Mouse (Mus musculus) G1E (cell line): ENCODE measurements around the gene S100a7a. TPM values are rescaled to one million over a fixed set of nuclear protein-coding genes. Genes with fewer than 3 reads are reported as not detected.
A peak's percentile ranks its signal among the peaks of the same experiment; 100 is the strongest.

Source experiments
- ATAC-seq: 2 replicates; pipeline ENCODE4 v1.8.0; 2016; ENCODE audit warnings: mild to moderate bottlenecking; ENCODE audit not compliant: insufficient number of reproducible peaks, poor library complexity, low FRiP score, severe bottlenecking; ENCODE audit errors: extremely low read depth
- DNase-seq: peaks from one replicate; pipeline ENCODE4 v3.0.0; 2012; ENCODE audit warnings: low spot score
- H3K27me3 ChIP-seq: 2 replicates; pipeline ENCODE4 v1.6.1; 2012; ENCODE audit warnings: mild to moderate bottlenecking, low read length, inconsistent platforms; ENCODE audit not compliant: insufficient read depth
- H3K36me3 ChIP-seq: replicated peaks from 2 replicates; pipeline ENCODE3; 2012; ENCODE audit warnings: mild to moderate bottlenecking, inconsistent platforms
- H3K4me1 ChIP-seq: 2 replicates; pipeline ENCODE4 v1.6.1; 2012; ENCODE audit warnings: low read depth, low read length, inconsistent platforms, mixed read lengths; ENCODE audit not compliant: insufficient read depth
- H3K4me3 ChIP-seq: 2 replicates; pipeline ENCODE4 v1.5.1; 2012; ENCODE audit warnings: low read depth, mild to moderate bottlenecking, inconsistent platforms, low read length, moderate library complexity, mixed read lengths
- H3K9me3 ChIP-seq: replicated peaks from 2 replicates; pipeline ENCODE4 v1.6.1; 2012; ENCODE audit warnings: inconsistent platforms
- CTCF ChIP-seq: IDR thresholded peaks from 2 replicates; pipeline ENCODE4 v1.5.1; 2012; ENCODE audit warnings: low read depth, low read length, inconsistent platforms, mixed read lengths
- GATA1 ChIP-seq: IDR thresholded peaks from 2 replicates; pipeline ENCODE4 v1.6.1; 2012; ENCODE audit warnings: borderline replicate concordance, low read length, inconsistent platforms, mixed read lengths
- GATA2 ChIP-seq: IDR thresholded peaks from 2 replicates; pipeline ENCODE4 v1.6.1; 2012; ENCODE audit warnings: low read depth, low read length, inconsistent platforms, borderline replicate concordance
- POLR2AphosphoS5 ChIP-seq: IDR thresholded peaks from 2 replicates; pipeline ENCODE4 v1.6.1; 2012; ENCODE audit warnings: low read depth, low read length, inconsistent platforms; ENCODE audit not compliant: insufficient replicate concordance
- TAL1 ChIP-seq: conservative IDR thresholded peaks from 2 replicates; pipeline ENCODE4 v1.6.1; 2012; ENCODE audit warnings: low read depth, low read length, inconsistent platforms, mixed read lengths
- polyA plus RNA-seq: library from polyadenylated mRNA; stranded (reverse); fragments of >175 nt; gene quantifications from 2 replicates; pipeline ENCODE4 v1.2.3, GENCODE M21; 2012
- total RNA-seq, 2 experiments: library from RNA; stranded (forward) in 1 of 2; stranded (reverse) in 1 of 2; fragments of 200-1000 nt in 1 of 2; fragments of >200 nt in 1 of 2; fragmentation: Nextera tagmentation in 1 of 2; gene quantifications; 2 replicates each; pipeline ENCODE4 v1.2.3; 2014 to 2017

The S100a7a gene
- total and polyA plus RNA-seq, 3 experiments, result not detected

DNA sequence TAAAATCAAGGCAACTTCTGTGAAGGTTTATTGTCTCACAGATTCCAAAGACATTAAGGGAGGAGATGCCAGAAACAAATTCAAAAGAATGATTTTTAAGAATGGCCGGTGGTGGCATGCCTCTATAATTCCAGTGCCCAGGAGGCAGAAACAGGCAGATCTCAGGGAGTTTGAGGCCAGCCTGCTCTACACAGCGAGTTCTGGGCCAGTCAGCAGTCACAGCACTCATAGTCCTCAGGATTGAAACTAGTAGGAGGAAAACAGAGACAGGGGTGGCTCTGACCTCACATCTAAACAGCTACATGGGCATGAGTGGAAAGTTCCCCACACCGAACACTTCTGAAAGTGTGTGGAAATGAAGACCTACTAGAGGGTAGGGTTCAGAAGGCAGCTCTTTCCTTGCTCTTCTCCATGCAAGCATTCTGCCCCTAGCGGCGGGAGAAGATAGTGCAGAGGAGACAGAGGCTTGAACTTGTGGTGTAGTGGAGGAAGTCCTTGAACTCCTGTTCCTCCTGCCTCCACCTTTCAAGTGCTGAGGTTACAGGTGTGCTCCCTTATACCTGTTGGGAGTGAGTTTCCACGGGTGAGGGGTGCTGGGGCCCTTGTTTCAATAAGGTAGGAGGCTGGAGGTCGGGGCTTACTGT is 14.2 kb upstream of the S100a7a start:
- Histone ChIP-seq H3K36me3 (no peaks in the 10 kb centered on the region), H3K9me3 (no peaks in the 10 kb centered on the region), H3K4me3 (no peak overlapping the region), H3K27me3 (peaks cover 3% of the 10 kb centered on the region; the same call in 1 of the 2 replicates), H3K4me1 (no peaks in the 10 kb centered on the region)
- DNase-seq (no peak), ATAC-seq (peak; percentile 28; the same call in 1 of the 2 replicates)
- TF ChIP-seq GATA2 (no peak), CTCF (peak; percentile 84)

DNA sequence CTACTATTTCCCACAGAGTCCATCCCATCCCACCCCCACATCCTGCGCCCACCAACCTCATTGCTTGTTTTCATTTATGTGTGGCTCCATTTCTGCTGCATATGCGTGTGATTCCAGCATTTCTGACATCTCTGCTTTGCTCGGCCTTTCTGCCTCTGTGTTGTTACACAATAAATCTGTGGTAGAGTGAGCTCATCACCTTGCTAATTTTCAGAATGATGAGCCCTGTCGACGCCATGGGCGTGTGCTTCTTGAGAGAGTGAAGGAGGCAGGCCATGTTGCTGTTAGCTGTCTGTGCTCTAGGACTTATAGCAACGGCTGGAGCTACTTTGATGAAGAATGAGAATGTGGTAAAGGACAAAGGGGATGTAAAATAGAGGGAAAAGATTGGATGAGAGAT is 12.8 kb upstream of the S100a7a start:
- TF ChIP-seq TAL1 (no peak), GATA2 (no peak), POLR2AphosphoS5 (no peak), GATA1 (no peak), CTCF (no peak)
- H3K9me3 ChIP-seq, result no peaks in the 10 kb centered on the region
- H3K4me3 ChIP-seq, result no peak overlapping the region
- DNase-seq (no peak), ATAC-seq (no peak)
- H3K4me1 ChIP-seq, result no peaks in the 10 kb centered on the region
- H3K27me3 ChIP-seq, result peaks cover 3% of the 10 kb centered on the region; the same call in 1 of the 2 replicates
- H3K36me3 ChIP-seq, result no peaks in the 10 kb centered on the region

DNA sequence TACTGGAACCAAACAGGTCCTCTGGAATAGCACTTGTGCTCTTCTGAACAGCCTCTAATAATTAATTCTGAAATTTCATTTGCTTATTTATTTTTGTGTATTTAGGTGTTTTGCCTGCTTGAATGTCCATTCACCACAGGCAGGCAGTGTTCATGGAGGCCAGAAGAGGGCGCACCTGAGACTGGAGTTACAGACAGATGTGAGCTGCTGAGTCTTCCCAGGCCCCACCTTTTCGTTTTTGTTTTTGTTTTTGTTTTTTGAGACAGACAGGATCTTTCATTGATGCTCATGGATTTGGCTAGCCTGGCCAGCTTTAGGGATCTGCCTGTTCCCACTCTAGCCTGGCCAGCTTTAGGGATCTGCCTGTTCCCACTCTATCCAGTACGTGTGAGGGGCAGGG is 9.6 kb upstream of the S100a7a start:
- H3K4me3 ChIP-seq, result no peak overlapping the region
- 0 out of 2 replicates have a peak, but pooled peaks cover 2% of the 10 kb centered on the region for H3K27me3 ChIP-seq
- 0 out of 2 replicates have a peak, but pooled peaks have one; percentile 23 for TF ChIP-seq CTCF
- no peak for TF ChIP-seq TAL1
- TF ChIP-seq POLR2AphosphoS5, result no peak
- TF ChIP-seq GATA1, result no peak
- TF ChIP-seq GATA2, result no peak
- no peak for ATAC-seq
- H3K36me3 ChIP-seq, result no peaks in the 10 kb centered on the region
- no peaks in the 10 kb centered on the region for H3K9me3 ChIP-seq
- no peaks in the 10 kb centered on the region for H3K4me1 ChIP-seq
- DNase-seq, result no peak

DNA sequence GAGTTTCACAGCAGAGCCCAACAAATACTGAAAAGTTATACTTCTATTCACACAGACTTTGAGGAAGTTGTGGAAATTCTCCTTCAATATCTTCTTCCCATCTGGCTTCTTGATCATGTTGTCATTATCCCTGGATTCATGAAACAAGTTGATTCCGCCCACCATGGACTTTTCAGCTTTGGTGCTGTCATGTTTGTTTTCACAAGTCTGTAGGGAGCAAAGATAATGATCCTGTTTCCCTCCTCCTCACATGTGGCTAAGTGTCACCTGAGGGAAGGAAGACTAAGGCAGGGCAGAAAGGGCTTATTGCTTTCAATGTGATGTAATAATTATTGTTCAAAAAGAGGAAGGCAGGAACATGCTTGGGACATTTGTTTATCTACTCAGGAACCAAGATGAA is 6.5 kb upstream of the S100a7a start:
- 0 out of 2 replicates have a peak, but pooled peaks cover 2% of the 10 kb centered on the region for H3K27me3 ChIP-seq
- TF ChIP-seq CTCF (no peak), GATA2 (no peak), POLR2AphosphoS5 (no peak), TAL1 (no peak), GATA1 (no peak)
- H3K4me3 ChIP-seq, result no peak overlapping the region
- no peak for DNase-seq
- no peaks in the 10 kb centered on the region for H3K9me3 ChIP-seq
- no peak for ATAC-seq
- H3K4me1 ChIP-seq, result no peaks in the 10 kb centered on the region
- no peaks in the 10 kb centered on the region for H3K36me3 ChIP-seq

DNA sequence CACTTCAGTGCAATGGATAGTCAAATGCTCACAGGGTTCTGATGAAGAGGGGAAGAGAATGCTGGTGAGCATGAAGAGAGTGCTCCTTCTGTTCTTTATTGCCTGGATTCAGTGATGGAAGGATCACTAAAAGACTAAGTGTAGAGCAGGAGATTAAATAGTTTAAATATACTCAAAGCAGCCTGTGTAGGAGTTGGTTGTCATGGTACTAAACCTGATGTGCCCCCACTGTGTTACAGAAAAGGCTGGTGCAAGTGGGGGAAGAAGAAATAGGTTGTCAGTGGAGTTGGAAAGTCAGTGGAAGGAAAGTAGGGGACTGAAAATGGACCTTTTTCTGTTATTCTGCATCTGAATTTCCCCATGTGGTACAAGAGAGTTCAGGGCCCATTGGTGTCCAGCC is 4.8 kb upstream of the S100a7a start:
- DNase-seq (no peak), ATAC-seq (no peak)
- Histone ChIP-seq H3K36me3 (no peaks in the 10 kb centered on the region), H3K9me3 (no peaks in the 10 kb centered on the region), H3K27me3 (0 out of 2 replicates have a peak, but pooled peaks cover 2% of the 10 kb centered on the region), H3K4me3 (no peak overlapping the region), H3K4me1 (no peaks in the 10 kb centered on the region)
- no peak for TF ChIP-seq CTCF
- TF ChIP-seq GATA1, result no peak
- no peak for TF ChIP-seq POLR2AphosphoS5
- no peak for TF ChIP-seq GATA2
- TF ChIP-seq TAL1, result no peak

DNA sequence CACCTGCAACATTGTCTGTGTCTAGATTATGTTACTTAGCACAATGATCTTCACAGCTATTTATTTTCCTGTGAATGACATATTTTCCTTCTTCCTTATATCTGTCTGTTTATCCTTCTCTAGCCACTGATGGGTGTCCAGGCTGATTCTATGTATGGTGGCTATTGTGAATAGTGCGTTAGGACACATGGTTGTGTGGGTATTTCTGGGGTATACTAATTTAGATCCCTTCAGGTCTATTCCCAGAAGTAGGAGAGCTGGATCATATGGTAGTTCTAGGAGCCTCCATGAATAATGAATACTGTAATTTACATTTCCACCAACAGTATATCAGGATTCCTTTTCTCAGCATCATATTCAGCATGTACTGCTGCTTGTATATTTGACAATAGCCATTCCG is 4.0 kb upstream of the S100a7a start:
- Histone ChIP-seq H3K9me3 (no peaks in the 10 kb centered on the region), H3K36me3 (no peaks in the 10 kb centered on the region), H3K27me3 (0 out of 2 replicates have a peak, but pooled peaks cover 2% of the 10 kb centered on the region), H3K4me3 (no peak overlapping the region), H3K4me1 (no peaks in the 10 kb centered on the region)
- no peak for ATAC-seq
- DNase-seq, result no peak
- TF ChIP-seq CTCF (no peak), TAL1 (no peak), GATA1 (no peak), POLR2AphosphoS5 (no peak), GATA2 (no peak)
